Mouse (Mus musculus) neural tube, embryonic 15.5 days (tissue): ENCODE data around the gene Il10rb. TPM values are rescaled to one million over a fixed set of nuclear protein-coding genes. Genes with fewer than 3 reads are reported as not detected.

Experiments
- ATAC-seq: fragments of 200-750 bp; cut with Nextera tagmentation; 2 replicates; pipeline ENCODE4 v1.8.0; 2017; ENCODE audit warnings: mild to moderate bottlenecking, moderate TSS enrichment, moderate library complexity; ENCODE audit not compliant: low FRiP score
- H3K27ac ChIP-seq: fragments of 300-500 bp; sonication (generic); replicated peaks from 2 replicates; pipeline ENCODE4 v1.5.1; 2015; ENCODE audit warnings: mild to moderate bottlenecking, inconsistent platforms
- H3K27me3 ChIP-seq: fragments of 300-500 bp; sonication (generic); replicated peaks from 2 replicates; pipeline ENCODE4 v1.6.1; 2015; ENCODE audit warnings: inconsistent platforms
- H3K36me3 ChIP-seq: fragments of 300-500 bp; sonication (generic); 2 replicates; pipeline ENCODE4 v1.6.1; 2015; ENCODE audit warnings: inconsistent platforms
- H3K4me1 ChIP-seq: fragments of 300-500 bp; sonication (generic); 2 replicates; pipeline ENCODE4 v1.6.1; 2015; ENCODE audit warnings: inconsistent platforms
- H3K4me2 ChIP-seq: fragments of 300-500 bp; sonication (generic); 2 replicates; pipeline ENCODE4 v1.6.1; 2015; ENCODE audit warnings: inconsistent platforms, mild to moderate bottlenecking, moderate library complexity
- H3K4me3 ChIP-seq: fragments of 300-500 bp; sonication (generic); replicated peaks from 2 replicates; pipeline ENCODE4 v1.5.1; 2015; ENCODE audit warnings: mild to moderate bottlenecking, inconsistent platforms
- H3K9ac ChIP-seq: fragments of 300-500 bp; sonication (generic); replicated peaks from 2 replicates; pipeline ENCODE4 v1.6.1; 2015; ENCODE audit warnings: mild to moderate bottlenecking, inconsistent platforms
- H3K9me3 ChIP-seq: fragments of 300-500 bp; sonication (generic); replicated peaks from 2 replicates; pipeline ENCODE4 v1.6.1; 2016; ENCODE audit warnings: inconsistent platforms
- WGBS: fragments of 180-500 bp; shearing (Covaris S2); methylation state at CpG from one replicate; pipeline ENCODE4 v1.1.7; 2015; ENCODE audit warnings: mixed read lengths; 5-methylcytosine and 5-hydroxymethylcytosine counted together
- polyA plus RNA-seq: library from polyadenylated mRNA; unstranded; fragments of >200 nt; fragmentation: Nextera tagmentation; extraction: Ambion mirVana; gene quantifications from 2 replicates; pipeline ENCODE4 v1.2.1, GENCODE M21; 2015

Il10rb gene
- polyA plus RNA-seq, 1 experiment from 2014 or later: 14.4 TPM

DNA sequence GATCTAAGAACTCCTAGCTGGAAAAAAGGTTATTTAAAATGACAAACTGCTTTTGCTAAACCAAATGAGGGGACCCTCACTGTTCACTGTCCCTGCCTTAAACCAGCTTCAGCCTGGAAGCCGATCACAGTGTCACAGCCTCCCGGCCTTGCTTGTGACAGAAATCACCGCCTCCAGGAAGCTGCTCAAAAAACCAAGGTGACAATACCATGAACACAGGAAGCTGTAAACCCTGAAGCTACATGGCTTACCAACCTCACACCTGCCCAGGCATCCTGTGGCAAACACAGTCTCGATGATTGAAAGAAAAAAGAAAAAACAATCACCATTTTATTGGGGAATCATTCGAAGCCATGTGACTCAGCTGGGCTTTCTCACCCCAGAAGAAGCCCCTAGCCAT is 39.6 kb downstream of the Il10rb start:
- ATAC-seq: no peak
- no peak overlapping the region for H3K27ac ChIP-seq

GRCm38 (mm10) chr16:91446778-91447511 is 41.0 kb downstream of the Il10rb start:
- H3K9me3 ChIP-seq: no peaks in the 10 kb centered on the region
- H3K27ac ChIP-seq: no peak overlapping the region
- no peak overlapping the region for H3K4me2 ChIP-seq
- no peak overlapping the region for H3K9ac ChIP-seq
- 0 out of 2 replicates have a peak, but pooled peaks cover 2% of the 10 kb centered on the region for H3K4me1 ChIP-seq
- WGBS: 74% methylated on average over 8 of the region's 8 CpGs
- no peak overlapping the region for H3K4me3 ChIP-seq
- H3K27me3 ChIP-seq: no peaks in the 10 kb centered on the region
- no peaks in the 10 kb centered on the region for H3K36me3 ChIP-seq
- no peak for ATAC-seq

More for the DNA sequence above, 39.6 kb downstream of the Il10rb start:
- no peaks in the 10 kb centered on the region for H3K9me3 ChIP-seq
- no peak overlapping the region for H3K9ac ChIP-seq
- no peak overlapping the region for H3K4me3 ChIP-seq
- no peak overlapping the region for H3K4me2 ChIP-seq
- H3K36me3 ChIP-seq: no peaks in the 10 kb centered on the region
- WGBS: 83% methylated on average over 5 of the region's 5 CpGs
- 0 out of 2 replicates have a peak, but pooled peaks cover 2% of the 10 kb centered on the region for H3K4me1 ChIP-seq
- no peaks in the 10 kb centered on the region for H3K27me3 ChIP-seq

GRCm38 (mm10) chr16:91447512-91447900 is 41.5 kb downstream of the Il10rb start:
- no peak overlapping the region for H3K4me2 ChIP-seq
- no peaks in the 10 kb centered on the region for H3K36me3 ChIP-seq
- no peak overlapping the region for H3K27ac ChIP-seq
- H3K4me3 ChIP-seq: no peak overlapping the region
- no peaks in the 10 kb centered on the region for H3K27me3 ChIP-seq
- H3K9ac ChIP-seq: no peak overlapping the region
- no peak for ATAC-seq
- H3K4me1 ChIP-seq: 0 out of 2 replicates have a peak, but pooled peaks cover 2% of the 10 kb centered on the region
- no peaks in the 10 kb centered on the region for H3K9me3 ChIP-seq
- 83% methylated on average over 6 of the region's 6 CpGs for WGBS

GRCm38 (mm10) chr16:91448088-91448487 is 42.1 kb downstream of the Il10rb start:
- no peak overlapping the region for H3K4me2 ChIP-seq
- 93% methylated on average over 5 of the region's 5 CpGs for WGBS
- no peak overlapping the region for H3K27ac ChIP-seq
- H3K4me1 ChIP-seq: 0 out of 2 replicates have a peak, but pooled peaks cover 2% of the 10 kb centered on the region
- H3K9ac ChIP-seq: no peak overlapping the region
- no peak overlapping the region for H3K4me3 ChIP-seq
- ATAC-seq: no peak
- no peaks in the 10 kb centered on the region for H3K27me3 ChIP-seq
- no peaks in the 10 kb centered on the region for H3K36me3 ChIP-seq
- no peaks in the 10 kb centered on the region for H3K9me3 ChIP-seq

- Histone ChIP-seq H3K27ac (no peak overlapping the region), H3K36me3 (no peaks in the 10 kb centered on the region), H3K9ac (no peak overlapping the region), H3K4me1 (0 out of 2 replicates have a peak, but pooled peaks cover 2% of the 10 kb centered on the region), H3K27me3 (no peaks in the 10 kb centered on the region), H3K4me2 (no peak overlapping the region), H3K9me3 (no peaks in the 10 kb centered on the region), H3K4me3 (no peak overlapping the region)
- WGBS: 88% methylated on average over 7 of the region's 7 CpGs
- ATAC-seq: no peak
Observed at GRCm38 (mm10) chr16:91448895-91449294, 42.9 kb downstream of the Il10rb start.

- Histone ChIP-seq H3K4me3 (no peak overlapping the region), H3K27me3 (no peaks in the 10 kb centered on the region), H3K9ac (no peak overlapping the region), H3K9me3 (no peaks in the 10 kb centered on the region), H3K4me2 (no peak overlapping the region), H3K27ac (no peak overlapping the region), H3K36me3 (no peaks in the 10 kb centered on the region), H3K4me1 (0 out of 2 replicates have a peak, but pooled peaks cover 2% of the 10 kb centered on the region)
- WGBS: 87% methylated on average over 12 of the region's 12 CpGs
- no peak for ATAC-seq
Observed at GRCm38 (mm10) chr16:91450137-91451064, 44.4 kb downstream of the Il10rb start.

DNA sequence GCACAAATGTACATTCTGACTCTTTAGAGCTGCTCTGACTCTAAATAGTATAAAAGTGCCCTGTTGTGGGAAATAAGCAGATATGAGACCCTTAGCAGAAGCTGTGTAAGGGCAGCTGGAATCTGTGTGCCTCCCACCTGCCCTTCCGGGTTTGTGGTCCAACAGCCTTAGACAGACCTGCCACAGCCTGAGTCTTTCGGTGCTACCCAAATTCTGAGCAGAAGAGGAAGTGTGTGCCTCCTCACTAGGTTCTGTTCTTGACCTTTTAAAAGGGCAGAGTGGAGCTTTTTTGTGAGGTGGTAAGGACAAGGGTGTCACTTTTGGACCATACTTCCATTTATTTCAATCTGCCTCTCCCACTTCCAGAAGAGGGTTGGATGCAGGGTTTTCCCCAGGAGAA is 46.0 kb downstream of the Il10rb start:
- Histone ChIP-seq H3K4me1 (0 out of 2 replicates have a peak, but pooled peaks cover 2% of the 10 kb centered on the region), H3K27ac (no peak overlapping the region), H3K4me2 (no peak overlapping the region), H3K27me3 (no peaks in the 10 kb centered on the region), H3K9me3 (no peaks in the 10 kb centered on the region), H3K9ac (no peak overlapping the region), H3K36me3 (no peaks in the 10 kb centered on the region), H3K4me3 (no peak overlapping the region)
- ATAC-seq: no peak
- 79% methylated on average over 2 of the region's 2 CpGs for WGBS

DNA sequence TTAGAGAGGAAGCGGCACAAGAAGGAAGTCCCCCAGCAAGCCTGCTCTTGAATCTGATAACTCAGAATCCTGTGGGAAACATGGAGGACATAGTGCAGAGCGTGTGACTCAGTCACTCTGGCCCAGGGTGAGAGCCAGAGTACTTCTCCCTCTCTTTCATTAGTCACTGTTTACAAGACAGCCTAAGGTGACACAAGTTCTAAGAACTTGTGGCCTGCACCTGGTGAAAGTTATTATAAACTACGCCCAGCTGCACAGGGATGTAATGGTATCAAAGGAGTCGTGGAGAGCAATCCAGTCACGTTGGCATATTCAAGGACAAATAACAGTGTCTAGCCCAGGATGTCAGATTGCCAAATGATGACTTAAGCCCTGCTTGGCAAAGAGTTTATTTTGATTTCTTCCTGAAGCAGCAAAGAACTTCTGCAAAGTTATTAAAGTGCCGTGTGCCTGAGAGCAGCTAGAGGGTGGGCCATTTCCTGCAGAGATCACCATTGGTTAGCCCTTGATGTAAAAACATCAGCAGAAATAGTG is 46.5 kb downstream of the Il10rb start:
- H3K36me3 ChIP-seq: no peaks in the 10 kb centered on the region
- H3K4me1 ChIP-seq: no peaks in the 10 kb centered on the region
- no peak overlapping the region for H3K4me3 ChIP-seq
- 79% methylated on average over 6 of the region's 6 CpGs for whole genome bisulfite sequencing
- ATAC-seq: no peak
- H3K9ac ChIP-seq: no peak overlapping the region
- no peak overlapping the region for H3K27ac ChIP-seq
- H3K4me2 ChIP-seq: no peak overlapping the region
- no peaks in the 10 kb centered on the region for H3K9me3 ChIP-seq
- H3K27me3 ChIP-seq: no peaks in the 10 kb centered on the region

GRCm38 (mm10) chr16:91455868-91456267 is 49.9 kb downstream of the Il10rb start:
- Histone ChIP-seq H3K4me1 (peaks cover 6% of the 10 kb centered on the region; the same call in 1 of the 2 replicates), H3K9me3 (no peaks in the 10 kb centered on the region), H3K36me3 (no peaks in the 10 kb centered on the region), H3K27me3 (no peaks in the 10 kb centered on the region), H3K9ac (no peak overlapping the region), H3K27ac (no peak overlapping the region), H3K4me2 (no peak overlapping the region), H3K4me3 (no peak overlapping the region)
- no peak for ATAC-seq
- 75% methylated on average over 3 of the region's 4 CpGs for WGBS

DNA sequence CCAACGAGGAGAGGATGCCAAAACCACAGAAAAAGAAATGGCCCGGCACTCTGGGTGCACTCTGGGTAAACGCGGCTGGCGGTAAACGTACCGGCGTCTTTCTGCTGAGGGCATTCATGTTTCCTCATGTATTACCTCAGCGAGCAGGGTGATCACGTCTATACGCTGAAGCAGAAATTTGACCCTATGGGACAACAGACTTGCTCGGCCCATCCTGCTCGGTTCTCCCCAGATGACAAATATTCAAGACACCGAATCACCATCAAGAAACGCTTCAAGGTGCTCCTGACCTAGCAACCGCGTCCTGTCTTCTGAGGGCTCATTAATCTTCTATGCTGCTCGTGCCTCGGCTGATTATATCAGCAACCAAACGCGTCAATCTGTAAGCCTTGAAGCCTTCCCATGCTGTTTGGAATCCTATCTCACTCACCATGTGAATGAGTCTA is 52.4 kb downstream of the Il10rb start:
- Histone ChIP-seq H3K4me1 (peaks cover 9% of the 10 kb centered on the region; the same call in 1 of the 2 replicates), H3K4me3 (no peak overlapping the region), H3K27me3 (no peaks in the 10 kb centered on the region), H3K9me3 (no peaks in the 10 kb centered on the region), H3K4me2 (no peak overlapping the region), H3K36me3 (no peaks in the 10 kb centered on the region), H3K27ac (no peak overlapping the region), H3K9ac (no peak overlapping the region)
- 81% methylated on average over 21 of the region's 21 CpGs for WGBS
- ATAC-seq: no peak

GRCm38 (mm10) chr16:91458976-91459375 is 53.0 kb downstream of the Il10rb start:
- no peak overlapping the region for H3K9ac ChIP-seq
- H3K4me2 ChIP-seq: no peak overlapping the region
- H3K4me1 ChIP-seq: peaks cover 11% of the 10 kb centered on the region
- ATAC-seq: no peak
- WGBS: 34% methylated on average over 5 of the region's 5 CpGs
- H3K36me3 ChIP-seq: no peaks in the 10 kb centered on the region
- H3K27me3 ChIP-seq: no peaks in the 10 kb centered on the region
- H3K4me3 ChIP-seq: no peak overlapping the region
- H3K27ac ChIP-seq: no peak overlapping the region
- no peaks in the 10 kb centered on the region for H3K9me3 ChIP-seq
